Comparison of ENCODE assay signal across 8 mouse cellular contexts in genomic region chr8:79639586-79640451, GRCm38 (mm10). TPM values are rescaled to one million over a fixed set of nuclear protein-coding genes. Genes with fewer than 3 reads are reported as not detected.
DNase-seq lines count a peak whose midpoint lies in the region; ATAC-seq lines count a peak whose summit lies in the region.

Gene Otud4, plus strand, starts transcription at chr8:79639618.

- peak within 1 kb of the TSS; percentile 72 for H3K4me2 ChIP-seq in kidney, embryonic 14.5 days (replicated peaks; ENCODE audit: low read depth, low read length)
- peak within 1 kb of the TSS; percentile 71 for H3K4me2 ChIP-seq in limb, embryonic 15.5 days
- peak within 1 kb of the TSS; percentile 88 for H3K4me2 ChIP-seq in midbrain, embryonic 16.5 days (ENCODE audit: low read length)

- peak; percentile 69 to 76 for DNase-seq in B cell, adult 2 months
- DNase-seq in adrenal gland, postnatal 36 days = peak; percentile 73 to 74
- peak; percentile 81 for DNase-seq in heart, embryonic 10.5 days (ENCODE audit: low spot score)
- DNase-seq in spleen, postnatal 36 days (ENCODE audit: low spot score in 2 of 2) = peak; percentile 40 to 43

- ATAC-seq in erythroblast, adult 5-6 weeks (replicated peaks; ENCODE audit: low FRiP score, poor library complexity, severe bottlenecking) = peak; percentile 50
- ATAC-seq in kidney, embryonic 14.5 days (ENCODE audit: low FRiP score, low TSS enrichment) = peak; percentile 81
- peak; percentile 55; the same call in 1 of the 2 replicates for ATAC-seq in limb, embryonic 15.5 days (ENCODE audit: insufficient number of reproducible peaks, low FRiP score, low TSS enrichment, low read depth)
- peak; percentile 82 for ATAC-seq in midbrain, embryonic 16.5 days

- H3K4me3 ChIP-seq in heart, embryonic 10.5 days = peak within 1 kb of the TSS; percentile 97
- H3K4me3 ChIP-seq in kidney, embryonic 14.5 days (ENCODE audit: low read length) = peak within 1 kb of the TSS; percentile 95
- peak within 1 kb of the TSS; percentile 95 for H3K4me3 ChIP-seq in limb, embryonic 15.5 days
- peak within 1 kb of the TSS; percentile 93 for H3K4me3 ChIP-seq in midbrain, embryonic 16.5 days (ENCODE audit: low read depth, low read length)

- peaks cover 10% of the 10 kb centered on the region for H3K36me3 ChIP-seq in heart, embryonic 10.5 days
- H3K36me3 ChIP-seq in kidney, embryonic 14.5 days (ENCODE audit: control insufficient read depth, insufficient read depth, low read length) = peaks cover 10% of the 10 kb centered on the region
- peaks cover 7% of the 10 kb centered on the region; the same call in 1 of the 2 replicates for H3K36me3 ChIP-seq in limb, embryonic 15.5 days
- H3K36me3 ChIP-seq in midbrain, embryonic 16.5 days (ENCODE audit: control insufficient read depth, insufficient read depth, low read length) = peaks cover 3% of the 10 kb centered on the region; the same call in 1 of the 2 replicates

- H3K4me1 ChIP-seq in heart, embryonic 10.5 days = peaks cover 19% of the 10 kb centered on the region
- peaks cover 22% of the 10 kb centered on the region for H3K4me1 ChIP-seq in kidney, embryonic 14.5 days (ENCODE audit: control insufficient read depth, insufficient read depth, low read length)
- H3K4me1 ChIP-seq in limb, embryonic 15.5 days = peaks cover 28% of the 10 kb centered on the region
- peaks cover 31% of the 10 kb centered on the region for H3K4me1 ChIP-seq in midbrain, embryonic 16.5 days (ENCODE audit: control insufficient read depth, insufficient read depth, low read length)

- H3K9ac ChIP-seq in kidney, embryonic 14.5 days (ENCODE audit: low read depth, low read length) = peak within 1 kb of the TSS; percentile 90
- peak within 1 kb of the TSS; percentile 87 for H3K9ac ChIP-seq in limb, embryonic 15.5 days
- H3K9ac ChIP-seq in midbrain, embryonic 16.5 days (ENCODE audit: low read depth, low read length) = peak within 1 kb of the TSS; percentile 92

- no peaks in the 10 kb centered on the region for H3K9me3 ChIP-seq in heart, embryonic 10.5 days
- H3K9me3 ChIP-seq in kidney, embryonic 14.5 days (ENCODE audit: control insufficient read depth, low read length) = no peaks in the 10 kb centered on the region
- H3K9me3 ChIP-seq in limb, embryonic 15.5 days = no peaks in the 10 kb centered on the region
- H3K9me3 ChIP-seq in midbrain, embryonic 16.5 days (replicated peaks; ENCODE audit: control insufficient read depth, low read length, poor library complexity, severe bottlenecking) = no peaks in the 10 kb centered on the region

- H3K27me3 ChIP-seq in heart, embryonic 10.5 days (ENCODE audit: insufficient read depth, poor library complexity, severe bottlenecking) = no peaks in the 10 kb centered on the region
- H3K27me3 ChIP-seq in kidney, embryonic 14.5 days (ENCODE audit: control insufficient read depth, insufficient read depth, low read length) = no peaks in the 10 kb centered on the region
- no peaks in the 10 kb centered on the region for H3K27me3 ChIP-seq in limb, embryonic 15.5 days
- no peaks in the 10 kb centered on the region for H3K27me3 ChIP-seq in midbrain, embryonic 16.5 days (ENCODE audit: control insufficient read depth, insufficient read depth, low read depth, low read length)

- under 1% methylated on average over 99 of the region's 103 CpGs for WGBS in heart, embryonic 10.5 days
- under 1% methylated on average over 98 of the region's 103 CpGs for WGBS in kidney, embryonic 14.5 days
- WGBS in limb, embryonic 15.5 days = under 1% methylated on average over 101 of the region's 103 CpGs
- WGBS in midbrain, embryonic 16.5 days = under 1% methylated on average over 92 of the region's 103 CpGs

- peak within 1 kb of the TSS; percentile 99 for H3K27ac ChIP-seq in heart, embryonic 10.5 days
- H3K27ac ChIP-seq in kidney, embryonic 14.5 days (ENCODE audit: low read depth, low read length) = peak within 1 kb of the TSS; percentile 88
- H3K27ac ChIP-seq in limb, embryonic 15.5 days = peak within 1 kb of the TSS; percentile 96
- H3K27ac ChIP-seq in midbrain, embryonic 16.5 days (ENCODE audit: low read length) = peak within 1 kb of the TSS; percentile 88

RNA-seq across cellular contexts. Expression of gene Otud4, which starts in this region (rescaled TPM):
- total RNA-seq in adrenal gland, postnatal 36 days (2021) = 10 to 100 TPM; 51.7 to 51.9 TPM
- total RNA-seq in erythroblast, adult 5-6 weeks (2015; ENCODE audit: low replicate concordance) = 14.8 and 15.6 TPM in 2 replicates
- total RNA-seq in erythroblast, adult 5-6 weeks (2017; ENCODE audit: low replicate concordance) = 21.6 and 23.8 TPM in 2 replicates
- polyA plus RNA-seq in heart, embryonic 10.5 days (2016; fragmentation: Nextera tagmentation; extraction: Ambion mirVana) = 18.4 and 21.9 TPM in 2 replicates
- polyA plus RNA-seq in kidney, embryonic 14.5 days (2014; fragmentation: Nextera tagmentation; extraction: Ambion mirVana) = 17.6 and 30.9 TPM in 2 replicates
- 9.5 and 11.8 TPM in 2 replicates for polyA plus RNA-seq in limb, embryonic 15.5 days (2015; fragmentation: Nextera tagmentation; extraction: Ambion mirVana)
- polyA plus RNA-seq in midbrain, embryonic 16.5 days (2015; fragmentation: Nextera tagmentation; extraction: Ambion mirVana) = 9.7 and 10.2 TPM in 2 replicates

Comparison
In these comparisons a context has a peak if more than half of its experiments do, and no peak if none do; other contexts are left out.
1. Peak in every context shown above with its lines: DNase-seq, ATAC-seq, H3K4me3 ChIP-seq and H3K27ac ChIP-seq.